Mouse (Mus musculus): ENCODE data around the gene Dcaf7.

GRCm38 (mm10) chr11:106044349-106044748 lies 7.7 kb downstream of the Dcaf7 start:
- TF ChIP-seq CTCF (IDR thresholded peaks at IDR 0.05; ENCODE audit: low read depth) (no peak), EP300 (IDR thresholded peaks at IDR 0.05; ENCODE audit: low read depth) (no peak)

Data from heart, postnatal 0 days (tissue).